Mouse (Mus musculus): ENCODE measurements around the gene Ing4. TPM values are rescaled to one million over a fixed set of nuclear protein-coding genes. Genes with fewer than 3 reads are reported as not detected.

Gene Ing4
- 87.6 TPM for polyA plus RNA-seq (2017; shearing (Covaris generic))

GRCm38 (mm10) chr6:125039533-125040153 is at the start of gene Ing4:
TSS of gene Ing4 (plus strand) at chr6:125039760.

GRCm38 (mm10) chr6:124996551-124997501 is 42.7 kb upstream of the Ing4 start, which contains the start of gene Pianp:
TSS of gene Pianp (plus strand) at chr6:124996694.

GRCm38 (mm10) chr6:125009129-125009180 is 30.6 kb upstream of the Ing4 start, which contains the start of gene Zfp384:
TSS of gene Zfp384 (plus strand) at chr6:125009145.

GRCm38 (mm10) chr6:125049678-125050077 is 10.1 kb downstream of the Ing4 start, which contains the start of gene Acrbp:
TSS of gene Acrbp (plus strand) at chr6:125049689.

GRCm38 (mm10) chr6:125067571-125067995 is 28.0 kb downstream of the Ing4 start, which contains the start of gene Lpar5:
TSS of gene Lpar5 (plus strand) at chr6:125067920.

GRCm38 (mm10) chr6:125095391-125096278 is 56.1 kb downstream of the Ing4 start, which contains the start of gene Chd4:
TSS of gene Chd4 (plus strand) at chr6:125095981.

Other genes with a start within 250 kb of the Ing4 start
- gene Spsb2, start 231.1 kb upstream of the Ing4 start, polyA plus RNA-seq (2017; shearing (Covaris generic)), result 8.0 TPM
- 179 TPM for gene Tpi1, start 225.5 kb upstream of the Ing4 start, polyA plus RNA-seq (2017; shearing (Covaris generic))
- gene Usp5, start 210.3 kb upstream of the Ing4 start, polyA plus RNA-seq (2017; shearing (Covaris generic)), result 125 TPM
- 11.7 TPM for gene Cdca3, start 210.2 kb upstream of the Ing4 start, polyA plus RNA-seq (2017; shearing (Covaris generic))
- gene Gnb3, start 199.5 kb upstream of the Ing4 start, polyA plus RNA-seq (2017; shearing (Covaris generic)), result not detected
- gene P3h3, start 182.0 kb upstream of the Ing4 start, polyA plus RNA-seq (2017; shearing (Covaris generic)), result not detected
- gene Gpr162, start 175.8 kb upstream of the Ing4 start, polyA plus RNA-seq (2017; shearing (Covaris generic)), result 0.20 TPM
- 296 TPM for gene Cd4, start 151.5 kb upstream of the Ing4 start, polyA plus RNA-seq (2017; shearing (Covaris generic))
- gene Lag3, start 128.1 kb upstream of the Ing4 start, polyA plus RNA-seq (2017; shearing (Covaris generic)), result 4.6 TPM
- gene Ptms, start 119.7 kb upstream of the Ing4 start, polyA plus RNA-seq (2017; shearing (Covaris generic)), result 14.2 TPM
- gene Mlf2, start 108.4 kb upstream of the Ing4 start, polyA plus RNA-seq (2017; shearing (Covaris generic)), result 160 TPM
- 91.9 TPM for gene Cops7a, start 74.2 kb upstream of the Ing4 start, polyA plus RNA-seq (2017; shearing (Covaris generic))
- not detected for gene Pianp, start 43.1 kb upstream of the Ing4 start, polyA plus RNA-seq (2017; shearing (Covaris generic))
- gene Zfp384, start 30.6 kb upstream of the Ing4 start, polyA plus RNA-seq (2017; shearing (Covaris generic)), result 22.4 TPM
- gene Acrbp, start 9.9 kb downstream of the Ing4 start, polyA plus RNA-seq (2017; shearing (Covaris generic)), result 28.2 TPM
- gene Lpar5, start 28.2 kb downstream of the Ing4 start, polyA plus RNA-seq (2017; shearing (Covaris generic)), result 18.5 TPM
- gene Chd4, start 56.2 kb downstream of the Ing4 start, polyA plus RNA-seq (2017; shearing (Covaris generic)), result 81.7 TPM
- 67.0 TPM for gene Nop2, start 92.1 kb downstream of the Ing4 start, polyA plus RNA-seq (2017; shearing (Covaris generic))
- gene Iffo1, start 105.5 kb downstream of the Ing4 start, polyA plus RNA-seq (2017; shearing (Covaris generic)), result 13.0 TPM
- 406 TPM for gene Gapdh, start 126.7 kb downstream of the Ing4 start, polyA plus RNA-seq (2017; shearing (Covaris generic))
- gene Ncapd2, start 151.9 kb downstream of the Ing4 start, polyA plus RNA-seq (2017; shearing (Covaris generic)), result 30.2 TPM
- 108 TPM for gene Mrpl51, start 152.0 kb downstream of the Ing4 start, polyA plus RNA-seq (2017; shearing (Covaris generic))
- gene Vamp1, start 175.8 kb downstream of the Ing4 start, polyA plus RNA-seq (2017; shearing (Covaris generic)), result 62.0 TPM
- 139 TPM for gene Tapbpl, start 192.1 kb downstream of the Ing4 start, polyA plus RNA-seq (2017; shearing (Covaris generic))
- gene Cd27, start 197.2 kb downstream of the Ing4 start, polyA plus RNA-seq (2017; shearing (Covaris generic)), result 688 TPM
- 1.6 TPM for gene Tuba3a, start 246.3 kb downstream of the Ing4 start, polyA plus RNA-seq (2017; shearing (Covaris generic))